Mouse (Mus musculus) forebrain, embryonic 16.5 days (tissue): ENCODE measurements around the gene Creld2. TPM values are rescaled to one million over a fixed set of nuclear protein-coding genes. Genes with fewer than 3 reads are reported as not detected.
A peak's percentile ranks its signal among the peaks of the same experiment; 100 is the strongest.

ENCODE experiments used
- ATAC-seq: fragments of 200-750 bp; cut with Nextera tagmentation; 2 replicates; pipeline ENCODE4 v1.8.0; 2017; ENCODE audit warnings: mild to moderate bottlenecking, moderate library complexity
- H3K27ac ChIP-seq: fragments of 300-500 bp; sonication (generic); 2 replicates; pipeline ENCODE4 v1.5.1; 2014; ENCODE audit warnings: low read length, control low read depth
- H3K27me3 ChIP-seq: fragments of 300-500 bp; sonication (generic); replicated peaks from 2 replicates; pipeline ENCODE4 v1.6.1; 2014; ENCODE audit warnings: low read length; ENCODE audit not compliant: control insufficient read depth, insufficient read depth
- H3K36me3 ChIP-seq: fragments of 300-500 bp; sonication (generic); 2 replicates; pipeline ENCODE4 v1.6.1; 2014; ENCODE audit not compliant: control insufficient read depth, insufficient read depth
- H3K4me1 ChIP-seq: fragments of 300-500 bp; sonication (generic); replicated peaks from 2 replicates; pipeline ENCODE4 v1.6.1; 2014; ENCODE audit warnings: low read length; ENCODE audit not compliant: control insufficient read depth, insufficient read depth
- H3K4me2 ChIP-seq: fragments of 300-500 bp; sonication (generic); 2 replicates; pipeline ENCODE4 v1.6.1; 2014; ENCODE audit warnings: mild to moderate bottlenecking, low read length, control low read depth
- H3K4me3 ChIP-seq: fragments of 300-500 bp; sonication (generic); replicated peaks from 2 replicates; pipeline ENCODE4 v1.5.1; 2014; ENCODE audit warnings: mild to moderate bottlenecking, low read length, control low read depth
- H3K9ac ChIP-seq: fragments of 300-500 bp; sonication (generic); replicated peaks from 2 replicates; pipeline ENCODE4 v1.6.1; 2014; ENCODE audit warnings: low read depth, low read length, control low read depth
- H3K9me3 ChIP-seq: fragments of 300-500 bp; sonication (generic); 2 replicates; pipeline ENCODE4 v1.6.1; 2016; ENCODE audit warnings: low read length; ENCODE audit not compliant: control insufficient read depth
- WGBS: fragments of 180-500 bp; shearing (Covaris S2); extraction: QIAGEN DNeasy Blood & Tissue Kit; methylation state at CpG from one replicate; pipeline ENCODE4 v1.1.7; 2014; 5-methylcytosine and 5-hydroxymethylcytosine counted together
- polyA plus RNA-seq: library from polyadenylated mRNA; unstranded; fragments of >200 nt; fragmentation: Nextera tagmentation; extraction: Ambion mirVana; gene quantifications from 2 replicates; pipeline ENCODE4 v1.2.1, GENCODE M21; 2015

Creld2 gene
- polyA plus RNA-seq, 1 experiment from 2014 or later = 60.4 TPM

DNA sequence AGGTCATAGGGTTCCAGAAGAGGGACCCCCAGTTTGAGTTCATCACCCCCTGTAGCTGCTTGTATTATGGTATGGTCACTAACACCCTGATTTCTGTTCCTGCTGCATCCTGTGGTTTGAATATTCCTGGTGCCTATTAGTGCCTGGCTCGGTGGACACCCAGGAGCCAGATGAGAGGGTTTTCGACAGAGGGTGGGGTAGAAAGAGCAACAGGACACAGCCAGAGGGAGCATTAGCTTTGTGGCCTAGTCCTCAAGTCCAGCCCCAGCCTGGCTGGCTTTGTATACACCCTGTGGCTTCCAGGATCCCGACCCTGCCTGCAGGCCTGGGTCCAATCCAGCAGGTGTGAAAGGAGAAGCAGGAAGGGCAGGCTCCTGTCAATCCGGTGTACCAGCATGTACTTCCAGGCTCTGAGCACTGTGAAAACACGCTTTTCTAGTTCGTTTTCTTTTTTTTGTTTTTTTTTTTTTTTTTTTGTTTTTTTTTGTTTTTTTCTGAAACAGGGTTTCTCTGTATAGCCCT lies 36.5 kb downstream of the Creld2 start:
- no peaks in the 10 kb centered on the region for H3K27me3 ChIP-seq
- H3K36me3 ChIP-seq = no peaks in the 10 kb centered on the region
- no peaks in the 10 kb centered on the region for H3K9me3 ChIP-seq
- ATAC-seq = no peak
- H3K27ac ChIP-seq = no peak overlapping the region
- WGBS = 79% methylated on average over 6 of the region's 6 CpGs
- no peak overlapping the region for H3K4me2 ChIP-seq
- no peak overlapping the region for H3K9ac ChIP-seq
- no peak overlapping the region for H3K4me3 ChIP-seq
- H3K4me1 ChIP-seq = peaks cover 2% of the 10 kb centered on the region

DNA sequence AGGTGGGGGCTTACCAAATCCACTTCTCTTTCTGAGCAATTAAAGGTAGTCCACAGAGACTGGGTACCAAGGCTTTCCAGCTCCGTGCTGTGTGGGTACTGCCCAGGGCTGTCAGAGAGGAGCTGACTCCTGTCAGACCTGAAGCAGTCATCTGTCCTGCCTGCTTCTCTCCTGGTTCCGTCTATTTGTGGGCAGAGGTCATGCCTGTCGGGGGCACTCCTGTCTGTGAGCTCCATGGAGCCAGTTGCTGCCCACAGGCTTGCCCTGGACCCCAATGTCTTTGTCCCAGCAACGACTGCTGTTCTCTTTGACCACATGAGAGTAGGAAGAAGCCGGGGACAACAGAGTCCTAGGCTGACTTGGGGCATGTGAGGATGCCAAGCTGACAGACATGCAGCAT lies 37.2 kb downstream of the Creld2 start:
- no peak for ATAC-seq
- WGBS = 86% methylated on average over 5 of the region's 5 CpGs
- no peak overlapping the region for H3K9ac ChIP-seq
- H3K4me2 ChIP-seq = no peak overlapping the region
- H3K27me3 ChIP-seq = no peaks in the 10 kb centered on the region
- H3K4me3 ChIP-seq = no peak overlapping the region
- H3K4me1 ChIP-seq = peaks cover 8% of the 10 kb centered on the region
- H3K36me3 ChIP-seq = no peaks in the 10 kb centered on the region
- no peak overlapping the region for H3K27ac ChIP-seq
- no peaks in the 10 kb centered on the region for H3K9me3 ChIP-seq

DNA sequence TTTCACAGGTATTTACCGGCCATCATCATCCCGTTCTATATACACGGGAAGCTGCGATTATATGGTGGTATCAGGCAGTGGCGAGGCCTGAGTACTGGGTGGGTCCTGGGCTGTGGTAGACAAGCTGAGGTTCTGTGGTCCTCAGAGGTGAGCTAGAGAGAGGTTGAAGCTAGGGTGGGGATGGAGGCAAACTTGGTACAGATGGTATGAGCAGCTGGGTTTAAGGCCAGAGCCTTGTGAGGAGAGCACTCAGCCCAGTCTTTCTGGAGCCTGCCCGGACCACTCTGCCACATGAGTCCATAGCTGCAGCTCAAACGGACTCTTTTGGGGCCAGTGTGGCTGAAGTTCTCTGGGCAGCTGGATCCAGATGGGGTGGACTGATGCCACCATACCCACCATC lies 37.9 kb downstream of the Creld2 start:
- no peak for ATAC-seq
- H3K27me3 ChIP-seq = no peaks in the 10 kb centered on the region
- H3K4me3 ChIP-seq = no peak overlapping the region
- no peak overlapping the region for H3K27ac ChIP-seq
- no peak overlapping the region for H3K9ac ChIP-seq
- no peaks in the 10 kb centered on the region for H3K9me3 ChIP-seq
- H3K4me1 ChIP-seq = peaks cover 8% of the 10 kb centered on the region
- H3K36me3 ChIP-seq = no peaks in the 10 kb centered on the region
- 91% methylated on average over 7 of the region's 7 CpGs for WGBS
- no peak overlapping the region for H3K4me2 ChIP-seq

DNA sequence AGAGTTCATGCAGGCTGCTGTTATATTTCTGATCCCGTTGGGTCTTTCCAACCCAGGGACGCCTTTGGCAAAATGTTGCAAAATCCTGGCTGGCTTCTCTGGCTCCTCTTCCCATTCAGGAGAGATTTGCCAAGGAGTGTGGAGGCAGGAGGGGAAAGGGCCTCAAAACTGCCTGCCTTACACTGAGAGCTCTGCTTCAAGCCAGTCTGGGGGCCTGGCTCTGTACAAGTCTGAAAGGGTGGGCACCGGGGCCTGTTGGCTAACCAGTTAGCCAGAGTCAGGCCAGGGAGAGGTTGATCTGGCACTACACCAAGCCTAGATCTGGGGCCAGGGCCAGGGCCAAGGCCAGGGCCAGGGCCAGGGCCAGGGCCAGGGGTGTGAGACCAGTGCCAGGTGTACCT lies 38.7 kb downstream of the Creld2 start:
- Histone ChIP-seq H3K9me3 (no peaks in the 10 kb centered on the region), H3K36me3 (no peaks in the 10 kb centered on the region), H3K27ac (no peak overlapping the region), H3K4me3 (no peak overlapping the region), H3K27me3 (no peaks in the 10 kb centered on the region), H3K4me2 (no peak overlapping the region), H3K4me1 (peaks cover 8% of the 10 kb centered on the region), H3K9ac (no peak overlapping the region)
- no peak for ATAC-seq
- WGBS = 79% methylated on average over 3 of the region's 3 CpGs

DNA sequence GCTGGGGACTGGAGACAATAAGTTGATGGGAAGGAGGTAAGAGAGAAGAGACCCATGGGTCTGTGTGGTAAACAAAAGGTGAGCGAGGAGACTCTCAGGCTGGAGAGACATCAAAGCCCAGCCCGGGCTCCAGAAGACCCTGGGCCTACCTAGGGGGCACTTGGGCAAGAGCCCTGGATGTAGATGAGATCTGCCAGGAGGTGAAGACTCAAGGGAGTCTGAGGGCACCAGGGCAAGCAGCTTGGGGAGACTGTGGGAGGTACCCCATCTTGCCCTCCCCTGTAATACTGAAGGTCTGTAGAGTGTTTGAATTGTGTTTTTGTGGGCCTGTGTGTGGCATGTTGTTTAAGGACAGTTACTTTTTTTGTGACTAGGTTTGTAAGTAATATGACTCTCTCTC lies 39.3 kb downstream of the Creld2 start:
- Histone ChIP-seq H3K36me3 (no peaks in the 10 kb centered on the region), H3K9ac (no peak overlapping the region), H3K4me2 (no peak overlapping the region), H3K27me3 (no peaks in the 10 kb centered on the region), H3K4me1 (peaks cover 8% of the 10 kb centered on the region), H3K9me3 (no peaks in the 10 kb centered on the region), H3K4me3 (no peak overlapping the region), H3K27ac (no peak overlapping the region)
- ATAC-seq = no peak
- WGBS = 70% methylated on average over 2 of the region's 2 CpGs

DNA sequence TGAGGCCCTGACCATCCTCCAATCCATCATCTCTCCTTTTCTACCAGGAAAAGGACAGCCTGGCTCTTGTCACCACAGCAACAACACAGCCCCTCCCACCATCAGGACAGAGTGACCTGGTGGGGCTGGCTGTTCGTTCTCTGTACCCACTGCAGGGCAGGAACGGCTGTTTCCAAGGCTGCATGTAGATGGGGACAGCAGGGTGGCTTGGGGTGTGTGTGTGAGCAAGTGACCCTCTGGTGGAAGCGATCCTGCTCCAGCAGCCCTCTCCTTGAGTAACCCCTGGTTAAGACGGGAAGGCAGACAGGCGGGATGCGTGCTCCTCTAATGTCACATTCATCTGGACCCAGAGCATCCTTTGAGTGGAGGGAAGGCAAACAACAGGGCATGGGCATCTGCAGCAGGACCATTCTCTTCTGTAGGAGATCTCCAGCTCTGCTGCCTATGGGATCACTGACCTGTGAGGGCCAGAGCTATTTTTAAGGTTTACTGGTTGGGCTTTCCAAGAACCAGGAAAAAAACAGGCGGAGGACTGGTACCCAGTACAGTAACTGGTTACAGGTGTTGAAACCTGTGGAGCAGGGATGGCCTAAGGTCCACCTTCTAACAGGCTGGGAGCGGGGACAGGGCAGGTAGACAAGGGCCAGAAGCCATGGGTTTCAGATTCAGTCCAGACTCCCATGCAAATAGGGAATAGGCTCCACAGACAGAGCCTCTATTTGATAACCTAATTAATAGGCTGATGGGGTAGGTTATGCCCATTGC lies 39.9 kb downstream of the Creld2 start:
- WGBS = 72% methylated on average over 8 of the region's 8 CpGs
- no peaks in the 10 kb centered on the region for H3K9me3 ChIP-seq
- no peak for ATAC-seq
- peaks cover 15% of the 10 kb centered on the region for H3K4me1 ChIP-seq
- no peak overlapping the region for H3K4me3 ChIP-seq
- H3K27ac ChIP-seq = no peak overlapping the region
- H3K36me3 ChIP-seq = no peaks in the 10 kb centered on the region
- no peak overlapping the region for H3K4me2 ChIP-seq
- no peak overlapping the region for H3K9ac ChIP-seq
- H3K27me3 ChIP-seq = no peaks in the 10 kb centered on the region

DNA sequence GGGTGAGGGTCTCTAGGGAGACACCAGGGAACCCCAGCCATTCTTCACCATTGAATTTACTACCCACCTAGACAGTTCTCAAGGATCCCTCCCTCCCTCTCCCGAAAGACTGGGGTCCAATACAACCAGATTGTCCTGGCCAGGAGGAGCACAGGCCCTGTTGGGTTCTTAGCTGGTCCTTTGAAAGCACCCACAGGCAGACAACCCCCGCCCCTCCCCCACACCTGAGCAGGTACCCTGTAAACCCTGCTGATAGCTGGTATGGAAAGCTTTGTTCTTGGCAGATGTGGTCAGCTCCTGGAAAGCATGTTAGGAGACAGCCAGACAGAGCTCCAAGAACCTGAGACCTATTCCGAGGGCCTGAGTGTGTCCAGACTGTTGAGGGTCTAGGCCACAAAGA lies 41.3 kb downstream of the Creld2 start:
- 95% methylated on average over 3 of the region's 3 CpGs for WGBS

DNA sequence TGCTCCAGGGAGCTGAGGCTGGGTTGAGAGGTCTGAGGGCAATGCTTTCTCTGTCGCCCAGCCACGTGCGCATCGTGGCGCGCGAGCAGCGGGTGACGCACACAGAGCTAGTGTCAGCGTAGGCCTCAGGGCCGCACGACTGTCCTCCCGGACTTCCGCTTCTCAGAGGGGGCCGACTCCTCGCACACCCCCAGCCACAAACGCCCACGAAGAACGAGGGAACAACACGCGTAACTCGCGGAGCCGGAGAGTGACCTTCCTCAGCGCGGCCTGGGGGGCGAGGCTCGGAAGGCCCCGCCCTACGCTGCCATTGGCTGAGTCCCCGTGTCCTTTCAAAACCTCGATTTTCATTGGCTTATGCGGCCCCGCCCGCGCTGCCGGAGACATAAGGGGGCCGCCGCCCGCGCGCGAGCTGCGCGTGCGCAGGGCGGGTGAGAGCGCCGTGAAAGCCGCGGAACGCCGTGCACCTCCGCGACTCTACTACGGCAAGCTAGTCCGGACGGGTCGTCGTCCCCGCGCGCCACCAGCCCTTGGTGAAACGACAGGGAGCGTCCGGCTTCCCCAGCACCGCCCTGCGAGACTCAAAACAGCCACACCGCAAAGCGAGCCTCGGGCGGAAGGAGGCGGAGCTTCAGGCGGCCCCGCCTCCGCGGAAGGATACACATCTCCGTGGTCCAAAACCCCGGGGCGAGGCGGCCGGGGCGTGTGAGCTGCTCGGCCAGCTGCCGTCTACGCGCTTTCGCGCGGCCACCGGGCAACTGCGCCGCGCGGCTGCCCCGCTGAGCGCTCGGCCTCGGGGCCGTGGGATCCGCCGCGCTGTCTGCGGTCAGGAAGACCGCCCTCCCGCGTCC lies 42.6 kb downstream of the Creld2 start, which contains the start of gene Pim3:
Pim3 (plus strand) TSS at position 415 of the 851 bp plus-strand sequence.
- H3K27ac ChIP-seq = peak within 1 kb of the TSS; percentile 99
- H3K9me3 ChIP-seq = no peaks in the 10 kb centered on the region
- peaks cover 27% of the 10 kb centered on the region for H3K4me1 ChIP-seq
- WGBS = under 1% methylated on average over 107 of the region's 107 CpGs
- H3K36me3 ChIP-seq = peaks cover 18% of the 10 kb centered on the region; the same call in 1 of the 2 replicates
- peak within 1 kb of the TSS; percentile 85 for H3K4me2 ChIP-seq
- H3K4me3 ChIP-seq = peak within 1 kb of the TSS; percentile 96
- peak; percentile 84 for ATAC-seq
- peak within 1 kb of the TSS; percentile 96 for H3K9ac ChIP-seq
- no peaks in the 10 kb centered on the region for H3K27me3 ChIP-seq

More for the DNA sequence above, 41.3 kb downstream of the Creld2 start:
- Histone ChIP-seq H3K4me1 (peaks cover 27% of the 10 kb centered on the region), H3K27me3 (no peaks in the 10 kb centered on the region), H3K27ac (no peak overlapping the region), H3K9me3 (no peaks in the 10 kb centered on the region), H3K9ac (no peak overlapping the region), H3K4me2 (no peak overlapping the region), H3K36me3 (peaks cover 12% of the 10 kb centered on the region; the same call in 1 of the 2 replicates), H3K4me3 (no peak overlapping the region)
- no peak for ATAC-seq
